Comparison of ENCODE assay signal across 24 mouse cellular contexts in genomic region chr2:69426081-69426480, GRCm38 (mm10). TPM values are rescaled to one million over a fixed set of nuclear protein-coding genes. Genes with fewer than 3 reads are reported as not detected.
"Had no signal": no experiment of that assay in that cellular context is flagged by ENCODE, and none has a peak within 500 bp of the region (broad histone marks: within the 10 kb centered on the region; RNA-seq: fewer than 3 reads in every experiment).

No protein-coding gene starts in this region.

- DNase-seq: gastrocnemius, postnatal 14 days; gastrocnemius, postnatal 36 days; heart, adult 2 months; heart, postnatal 14 days; heart, postnatal 36 days; kidney, adult 11 months; kidney, adult 2 months; kidney, adult 9 months; kidney, postnatal 14 days; kidney, postnatal 36 days; layer of hippocampus, adult 9-11 months; layer of hippocampus, postnatal 36 days; left cerebral cortex, postnatal 4 days had no signal

- ATAC-seq: intestine, embryonic 16.5 days; liver, embryonic 12.5 days had no signal

RNA-seq across cellular contexts. Expression of gene Dhrs9, which starts 45.8 kb away (rescaled TPM):
- polyA plus RNA-seq: heart, embryonic 11.5 days; heart, embryonic 13.5 days; hindbrain, embryonic 11.5 days; hindbrain, embryonic 13.5 days; hindbrain, embryonic 15.5 days; intestine, embryonic 14.5 days; kidney, embryonic 15.5 days; limb, embryonic 11.5 days; limb, embryonic 13.5 days had no signal
